Mouse (Mus musculus) midbrain, postnatal 0 days (tissue): Measurements from ENCODE around the gene Serac1. TPM values are rescaled to one million over a fixed set of nuclear protein-coding genes. Genes with fewer than 3 reads are reported as not detected.

ENCODE experiments used
- ATAC-seq: fragments of 200-750 bp; cut with Nextera tagmentation; 2 replicates; pipeline ENCODE4 v1.8.0; 2017; ENCODE audit warnings: moderate number of reproducible peaks, mild to moderate bottlenecking, moderate TSS enrichment, moderate library complexity; ENCODE audit not compliant: low FRiP score
- DNase-seq: peaks from one replicate; pipeline ENCODE4 v3.0.0-alpha.2; 2015; ENCODE audit warnings: low spot score
- H3K27ac ChIP-seq: fragments of 300-500 bp; sonication (generic); 2 replicates; pipeline ENCODE4 v1.5.1; 2014; ENCODE audit warnings: low read depth, mild to moderate bottlenecking, low read length, mixed read lengths
- H3K27me3 ChIP-seq: fragments of 300-500 bp; sonication (generic); 2 replicates; pipeline ENCODE4 v1.6.1; 2014; ENCODE audit warnings: low read length, control low read depth, mixed read lengths; ENCODE audit not compliant: insufficient read depth
- H3K36me3 ChIP-seq: fragments of 300-500 bp; sonication (generic); 2 replicates; pipeline ENCODE4 v1.6.1; 2014; ENCODE audit warnings: low read length, control low read depth, mixed read lengths; ENCODE audit not compliant: insufficient read depth
- H3K4me1 ChIP-seq: fragments of 300-500 bp; sonication (generic); 2 replicates; pipeline ENCODE4 v1.6.1; 2014; ENCODE audit warnings: mild to moderate bottlenecking, control low read depth, antibody characterized with exemption, low read length, mixed read lengths; ENCODE audit not compliant: insufficient read depth
- H3K4me2 ChIP-seq: fragments of 300-500 bp; sonication (generic); 2 replicates; pipeline ENCODE4 v1.6.1; 2014; ENCODE audit warnings: low read depth, mild to moderate bottlenecking, low read length, mixed read lengths; ENCODE audit not compliant: poor library complexity, severe bottlenecking
- H3K4me3 ChIP-seq: fragments of 300-500 bp; sonication (generic); 2 replicates; pipeline ENCODE4 v1.5.1; 2014; ENCODE audit warnings: low read depth, mild to moderate bottlenecking, low read length, moderate library complexity
- H3K9ac ChIP-seq: fragments of 300-500 bp; sonication (generic); replicated peaks from 2 replicates; pipeline ENCODE4 v1.6.1; 2014; ENCODE audit warnings: mild to moderate bottlenecking, low read length, moderate library complexity, mixed read lengths; ENCODE audit not compliant: poor library complexity, severe bottlenecking
- H3K9me3 ChIP-seq: fragments of 300-500 bp; sonication (generic); 2 replicates; pipeline ENCODE4 v1.6.1; 2016; ENCODE audit warnings: low read length, control low read depth
- CTCF ChIP-seq: IDR thresholded peaks from 2 replicates; pipeline ENCODE4 v1.5.1; 2016; ENCODE audit warnings: antibody characterized with exemption, mild to moderate bottlenecking
- WGBS: fragments of 180-500 bp; shearing (Covaris S2); extraction: QIAGEN DNeasy Blood & Tissue Kit; methylation state at CpG from one replicate; pipeline ENCODE4 v1.1.7; 2014; 5-methylcytosine and 5-hydroxymethylcytosine counted together
- polyA plus RNA-seq: library from polyadenylated mRNA; unstranded; fragments of >200 nt; fragmentation: Nextera tagmentation; extraction: Ambion mirVana; gene quantifications from 2 replicates; pipeline ENCODE4 v1.2.1, GENCODE M21; 2015
- total RNA-seq: library from RNA; depleted of rRNA; stranded (reverse); fragments of >200 nt; gene quantifications from 2 replicates; pipeline ENCODE4 v1.2.3, GENCODE M21; 2014

Serac1 gene
- total and polyA plus RNA-seq, 2 experiments from 2014 or later, result 6.8 to 14.3 TPM

- no peak for DNase-seq
- no peak for ATAC-seq
- Histone ChIP-seq H3K4me1 (no peaks in the 10 kb centered on the region), H3K27me3 (no peaks in the 10 kb centered on the region), H3K9ac (no peak overlapping the region), H3K36me3 (no peaks in the 10 kb centered on the region), H3K9me3 (no peaks in the 10 kb centered on the region), H3K27ac (no peak overlapping the region), H3K4me2 (no peak overlapping the region), H3K4me3 (no peak overlapping the region)
- no peak for TF ChIP-seq CTCF
- WGBS, result 82% methylated on average over 7 of the region's 7 CpGs
Measured at GRCm38 (mm10) chr17:6016213-6016780, 63.2 kb downstream of the Serac1 start.

GRCm38 (mm10) chr17:6014985-6015384 lies 64.6 kb downstream of the Serac1 start:
- Histone ChIP-seq H3K4me1 (no peaks in the 10 kb centered on the region), H3K27me3 (no peaks in the 10 kb centered on the region), H3K9me3 (no peaks in the 10 kb centered on the region), H3K4me3 (no peak overlapping the region), H3K9ac (no peak overlapping the region), H3K27ac (no peak overlapping the region), H3K36me3 (no peaks in the 10 kb centered on the region), H3K4me2 (no peak overlapping the region)
- TF ChIP-seq CTCF, result no peak
- ATAC-seq (no peak), DNase-seq (no peak)
- WGBS, result 90% methylated on average over 4 of the region's 4 CpGs

DNA sequence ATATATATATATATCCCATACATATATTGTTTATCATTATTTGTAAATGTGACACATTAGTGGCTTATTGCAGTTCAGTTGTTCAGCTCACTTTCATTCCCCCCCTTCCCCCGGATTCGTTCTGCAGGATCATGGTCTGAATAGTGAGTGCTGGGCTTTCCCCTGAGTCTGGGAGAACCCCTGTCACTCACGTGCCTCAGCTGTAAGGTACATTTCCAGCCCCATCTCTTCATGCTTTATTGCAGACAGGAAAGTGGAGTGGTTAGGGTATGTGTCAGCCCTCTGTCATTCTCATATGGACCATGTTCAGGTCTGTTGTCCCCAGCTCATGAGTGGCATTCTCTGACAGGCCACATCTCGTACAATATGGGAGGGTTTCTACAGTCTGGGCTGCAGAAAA lies 66.5 kb downstream of the Serac1 start:
- Histone ChIP-seq H3K4me2 (no peak overlapping the region), H3K9me3 (no peaks in the 10 kb centered on the region), H3K27ac (no peak overlapping the region), H3K27me3 (no peaks in the 10 kb centered on the region), H3K4me1 (no peaks in the 10 kb centered on the region), H3K36me3 (no peaks in the 10 kb centered on the region), H3K9ac (no peak overlapping the region), H3K4me3 (no peak overlapping the region)
- DNase-seq (no peak), ATAC-seq (no peak)
- TF ChIP-seq CTCF, result no peak
- whole genome bisulfite sequencing, result 78% methylated on average over 4 of the region's 4 CpGs

DNA sequence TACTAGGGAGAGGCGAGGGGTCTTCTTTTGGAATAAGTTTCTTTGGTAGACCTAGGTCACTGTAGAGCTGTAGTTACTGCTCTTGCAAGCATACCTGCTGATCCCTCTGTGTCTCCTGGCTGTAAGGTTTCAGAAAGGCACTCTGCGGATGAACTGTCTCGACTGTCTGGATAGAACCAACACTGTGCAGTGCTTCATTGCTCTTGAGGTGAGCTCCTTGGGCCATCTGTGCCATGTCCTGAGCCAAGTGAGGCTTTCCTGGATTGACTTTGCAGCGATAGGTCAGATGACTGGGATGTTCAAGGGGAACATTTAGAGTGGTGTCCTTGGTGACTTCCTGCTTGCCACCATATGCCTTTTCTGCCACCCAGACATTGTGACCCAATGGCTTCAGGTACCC lies 69.9 kb downstream of the Serac1 start:
- no peak for ATAC-seq
- DNase-seq, result no peak
- H3K4me3 ChIP-seq, result no peak overlapping the region
- H3K4me2 ChIP-seq, result no peak overlapping the region
- TF ChIP-seq CTCF, result no peak
- peaks cover 10% of the 10 kb centered on the region for H3K4me1 ChIP-seq
- 89% methylated on average over 4 of the region's 4 CpGs for WGBS
- no peak overlapping the region for H3K27ac ChIP-seq
- no peaks in the 10 kb centered on the region for H3K9me3 ChIP-seq
- H3K36me3 ChIP-seq, result no peaks in the 10 kb centered on the region
- H3K27me3 ChIP-seq, result no peaks in the 10 kb centered on the region
- H3K9ac ChIP-seq, result no peak overlapping the region

GRCm38 (mm10) chr17:6008590-6008989 lies 71.0 kb downstream of the Serac1 start:
- 89% methylated on average over 11 of the region's 11 CpGs for WGBS
- ATAC-seq (no peak), DNase-seq (no peak)
- Histone ChIP-seq H3K9me3 (no peaks in the 10 kb centered on the region), H3K36me3 (no peaks in the 10 kb centered on the region), H3K27me3 (no peaks in the 10 kb centered on the region), H3K4me1 (peaks cover 10% of the 10 kb centered on the region), H3K9ac (no peak overlapping the region), H3K27ac (no peak overlapping the region), H3K4me3 (no peak overlapping the region), H3K4me2 (no peak overlapping the region)
- TF ChIP-seq CTCF, result no peak

DNA sequence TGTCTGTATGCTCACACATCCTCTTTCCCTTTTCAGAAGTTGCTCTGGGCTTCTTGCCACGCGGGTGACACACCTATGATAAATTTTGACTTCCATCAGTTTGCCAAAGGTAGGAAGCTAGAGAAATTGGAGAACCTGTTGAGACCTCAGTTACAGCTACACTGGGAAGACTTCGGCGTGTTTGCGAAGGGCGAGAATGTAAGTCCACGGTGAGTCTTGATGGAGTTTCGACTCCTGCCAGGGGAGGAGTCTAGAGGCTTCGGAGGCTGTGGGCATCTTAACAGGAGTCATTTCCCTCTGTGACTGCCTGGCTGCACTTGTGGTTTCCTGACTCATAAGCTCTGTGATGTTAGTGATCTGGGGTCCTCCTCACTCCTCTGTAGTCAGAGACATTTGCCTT lies 71.6 kb downstream of the Serac1 start:
- H3K4me1 ChIP-seq, result peaks cover 10% of the 10 kb centered on the region
- no peak overlapping the region for H3K4me3 ChIP-seq
- no peak for ATAC-seq
- no peak overlapping the region for H3K27ac ChIP-seq
- no peak overlapping the region for H3K9ac ChIP-seq
- H3K9me3 ChIP-seq, result no peaks in the 10 kb centered on the region
- TF ChIP-seq CTCF, result no peak
- H3K27me3 ChIP-seq, result no peaks in the 10 kb centered on the region
- DNase-seq, result no peak
- H3K36me3 ChIP-seq, result no peaks in the 10 kb centered on the region
- no peak overlapping the region for H3K4me2 ChIP-seq
- 90% methylated on average over 9 of the region's 9 CpGs for WGBS
